Mouse (Mus musculus) lung, embryonic 15.5 days (tissue): ENCODE data around the gene Bcl11b. TPM values are rescaled to one million over a fixed set of nuclear protein-coding genes. Genes with fewer than 3 reads are reported as not detected.

Experiments
- ATAC-seq: fragments of 200-750 bp; cut with Nextera tagmentation; 2 replicates; pipeline ENCODE4 v1.8.0; 2017; ENCODE audit warnings: moderate number of reproducible peaks, borderline replicate concordance; ENCODE audit not compliant: low FRiP score, low TSS enrichment; ENCODE audit errors: extremely low read depth
- H3K27ac ChIP-seq: fragments of 300-500 bp; sonication (generic); 2 replicates; pipeline ENCODE4 v1.5.1; 2015; ENCODE audit warnings: moderate library complexity, mild to moderate bottlenecking, inconsistent platforms
- H3K27me3 ChIP-seq: fragments of 300-500 bp; sonication (generic); 2 replicates; pipeline ENCODE4 v1.6.1; 2015; ENCODE audit warnings: inconsistent platforms
- H3K36me3 ChIP-seq: fragments of 300-500 bp; sonication (generic); 2 replicates; pipeline ENCODE4 v1.6.1; 2015; ENCODE audit warnings: inconsistent platforms
- H3K4me1 ChIP-seq: fragments of 300-500 bp; sonication (generic); 2 replicates; pipeline ENCODE4 v1.6.1; 2015; ENCODE audit warnings: inconsistent platforms
- H3K4me2 ChIP-seq: fragments of 300-500 bp; sonication (generic); 2 replicates; pipeline ENCODE4 v1.6.1; 2015; ENCODE audit warnings: inconsistent platforms, mild to moderate bottlenecking, moderate library complexity
- H3K4me3 ChIP-seq: fragments of 300-500 bp; sonication (generic); 2 replicates; pipeline ENCODE4 v1.5.1; 2015; ENCODE audit warnings: mild to moderate bottlenecking, inconsistent platforms
- H3K9ac ChIP-seq: fragments of 300-500 bp; sonication (generic); 2 replicates; pipeline ENCODE4 v1.6.1; 2015; ENCODE audit warnings: inconsistent platforms
- H3K9me3 ChIP-seq: fragments of 300-500 bp; sonication (generic); 2 replicates; pipeline ENCODE4 v1.6.1; 2016; ENCODE audit warnings: inconsistent platforms
- WGBS: fragments of 180-500 bp; shearing (Covaris S2); methylation state at CpG from one replicate; pipeline ENCODE4 v1.1.7; 2015; 5-methylcytosine and 5-hydroxymethylcytosine counted together
- polyA plus RNA-seq: library from polyadenylated mRNA; unstranded; fragments of >200 nt; fragmentation: Nextera tagmentation; extraction: Ambion mirVana; gene quantifications from 2 replicates; pipeline ENCODE4 v1.2.1, GENCODE M21; 2015

Gene Bcl11b
- polyA plus RNA-seq, 1 experiment from 2014 or later: 5.2 TPM

GRCm38 (mm10) chr12:107916008-107916407 is 87.4 kb downstream of the Bcl11b start:
- H3K4me1 ChIP-seq: 0 out of 2 replicates have a peak, but pooled peaks cover 7% of the 10 kb centered on the region
- WGBS: 95% methylated on average over 39 of the region's 39 CpGs
- H3K9me3 ChIP-seq: peaks cover 6% of the 10 kb centered on the region; the same call in 1 of the 2 replicates
- H3K36me3 ChIP-seq: peaks cover 21% of the 10 kb centered on the region
- no peak overlapping the region for H3K4me2 ChIP-seq
- H3K27ac ChIP-seq: no peak overlapping the region
- no peak overlapping the region for H3K4me3 ChIP-seq
- ATAC-seq: no peak
- no peaks in the 10 kb centered on the region for H3K27me3 ChIP-seq
- no peak overlapping the region for H3K9ac ChIP-seq

GRCm38 (mm10) chr12:107915396-107915795 is 88.0 kb downstream of the Bcl11b start:
- H3K27me3 ChIP-seq: no peaks in the 10 kb centered on the region
- 93% methylated on average over 32 of the region's 32 CpGs for WGBS
- no peak for ATAC-seq

GRCm38 (mm10) chr12:107908826-107909225 is 94.6 kb downstream of the Bcl11b start:
- WGBS: 83% methylated on average over 11 of the region's 11 CpGs
- Histone ChIP-seq H3K9ac (no peak overlapping the region), H3K4me2 (no peak overlapping the region), H3K9me3 (no peaks in the 10 kb centered on the region), H3K36me3 (no peaks in the 10 kb centered on the region), H3K27me3 (no peaks in the 10 kb centered on the region), H3K4me1 (no peaks in the 10 kb centered on the region), H3K4me3 (no peak overlapping the region), H3K27ac (no peak overlapping the region)
- no peak for ATAC-seq

More at GRCm38 (mm10) chr12:107915396-107915795, 88.0 kb downstream of the Bcl11b start:
- Histone ChIP-seq H3K4me2 (no peak overlapping the region), H3K4me1 (0 out of 2 replicates have a peak, but pooled peaks cover 2% of the 10 kb centered on the region), H3K9ac (no peak overlapping the region), H3K27ac (no peak overlapping the region), H3K4me3 (no peak overlapping the region), H3K36me3 (peaks cover 21% of the 10 kb centered on the region), H3K9me3 (peaks cover 6% of the 10 kb centered on the region; the same call in 1 of the 2 replicates)

GRCm38 (mm10) chr12:107905333-107905732 is 98.1 kb downstream of the Bcl11b start:
- H3K4me3 ChIP-seq: no peak overlapping the region
- no peak overlapping the region for H3K4me2 ChIP-seq
- no peak overlapping the region for H3K27ac ChIP-seq
- ATAC-seq: no peak
- H3K4me1 ChIP-seq: no peaks in the 10 kb centered on the region
- H3K9ac ChIP-seq: no peak overlapping the region
- H3K36me3 ChIP-seq: no peaks in the 10 kb centered on the region
- WGBS: 91% methylated on average over 3 of the region's 3 CpGs
- H3K27me3 ChIP-seq: no peaks in the 10 kb centered on the region
- H3K9me3 ChIP-seq: no peaks in the 10 kb centered on the region

- 81% methylated on average over 11 of the region's 11 CpGs for WGBS
- no peak overlapping the region for H3K27ac ChIP-seq
- no peaks in the 10 kb centered on the region for H3K9me3 ChIP-seq
- no peak overlapping the region for H3K4me2 ChIP-seq
- H3K4me1 ChIP-seq: no peaks in the 10 kb centered on the region
- H3K27me3 ChIP-seq: no peaks in the 10 kb centered on the region
- H3K4me3 ChIP-seq: no peak overlapping the region
- H3K36me3 ChIP-seq: no peaks in the 10 kb centered on the region
- H3K9ac ChIP-seq: no peak overlapping the region
- no peak for ATAC-seq
These were observed 98.9 kb downstream of the Bcl11b start for GRCm38 (mm10) chr12:107904457-107904856.

- Histone ChIP-seq H3K4me1 (no peaks in the 10 kb centered on the region), H3K9ac (no peak overlapping the region), H3K4me3 (no peak overlapping the region), H3K36me3 (no peaks in the 10 kb centered on the region), H3K4me2 (no peak overlapping the region), H3K9me3 (no peaks in the 10 kb centered on the region), H3K27ac (no peak overlapping the region), H3K27me3 (no peaks in the 10 kb centered on the region)
- 51% methylated on average over 9 of the region's 9 CpGs for WGBS
- ATAC-seq: no peak
These were observed 99.5 kb downstream of the Bcl11b start for GRCm38 (mm10) chr12:107903949-107904348.

GRCm38 (mm10) chr12:107891449-107891848 is 112.0 kb downstream of the Bcl11b start:
- no peaks in the 10 kb centered on the region for H3K27me3 ChIP-seq
- H3K9ac ChIP-seq: no peak overlapping the region
- no peaks in the 10 kb centered on the region for H3K4me1 ChIP-seq
- ATAC-seq: no peak
- no peaks in the 10 kb centered on the region for H3K9me3 ChIP-seq
- no peaks in the 10 kb centered on the region for H3K36me3 ChIP-seq
- WGBS: 85% methylated on average over 3 of the region's 3 CpGs
- no peak overlapping the region for H3K27ac ChIP-seq
- no peak overlapping the region for H3K4me3 ChIP-seq
- H3K4me2 ChIP-seq: no peak overlapping the region

- no peak overlapping the region for H3K4me3 ChIP-seq
- no peaks in the 10 kb centered on the region for H3K4me1 ChIP-seq
- H3K27ac ChIP-seq: no peak overlapping the region
- H3K9me3 ChIP-seq: no peaks in the 10 kb centered on the region
- H3K4me2 ChIP-seq: no peak overlapping the region
- H3K9ac ChIP-seq: no peak overlapping the region
- WGBS: 78% methylated on average over 7 of the region's 7 CpGs
- no peaks in the 10 kb centered on the region for H3K36me3 ChIP-seq
- no peak for ATAC-seq
- H3K27me3 ChIP-seq: no peaks in the 10 kb centered on the region
These were observed 113.1 kb downstream of the Bcl11b start for GRCm38 (mm10) chr12:107890326-107890725.

GRCm38 (mm10) chr12:107889841-107890240 is 113.6 kb downstream of the Bcl11b start:
- H3K4me3 ChIP-seq: no peak overlapping the region

GRCm38 (mm10) chr12:107888646-107889045 is 114.8 kb downstream of the Bcl11b start:
- no peak overlapping the region for H3K9ac ChIP-seq
- no peaks in the 10 kb centered on the region for H3K4me1 ChIP-seq
- no peaks in the 10 kb centered on the region for H3K36me3 ChIP-seq
- H3K4me3 ChIP-seq: no peak overlapping the region
- no peak for ATAC-seq
- no peak overlapping the region for H3K27ac ChIP-seq
- WGBS: 44% methylated on average over 5 of the region's 5 CpGs
- H3K4me2 ChIP-seq: no peak overlapping the region
- H3K9me3 ChIP-seq: no peaks in the 10 kb centered on the region
- H3K27me3 ChIP-seq: no peaks in the 10 kb centered on the region

More at GRCm38 (mm10) chr12:107889841-107890240, 113.6 kb downstream of the Bcl11b start:
- H3K36me3 ChIP-seq: no peaks in the 10 kb centered on the region
- WGBS: 54% methylated on average over 10 of the region's 10 CpGs
- H3K4me2 ChIP-seq: no peak overlapping the region
- no peaks in the 10 kb centered on the region for H3K27me3 ChIP-seq
- no peak for ATAC-seq
- H3K9me3 ChIP-seq: no peaks in the 10 kb centered on the region
- H3K9ac ChIP-seq: no peak overlapping the region
- H3K27ac ChIP-seq: no peak overlapping the region
- H3K4me1 ChIP-seq: no peaks in the 10 kb centered on the region

- Histone ChIP-seq H3K4me3 (no peak overlapping the region), H3K4me1 (no peaks in the 10 kb centered on the region), H3K27me3 (no peaks in the 10 kb centered on the region), H3K9me3 (no peaks in the 10 kb centered on the region), H3K9ac (no peak overlapping the region), H3K36me3 (no peaks in the 10 kb centered on the region), H3K27ac (no peak overlapping the region), H3K4me2 (no peak overlapping the region)
- no peak for ATAC-seq
- 76% methylated on average over 5 of the region's 5 CpGs for WGBS
These were observed 115.4 kb downstream of the Bcl11b start for GRCm38 (mm10) chr12:107888049-107888448.

- ATAC-seq: no peak
- H3K36me3 ChIP-seq: no peaks in the 10 kb centered on the region
- no peak overlapping the region for H3K27ac ChIP-seq
- H3K27me3 ChIP-seq: no peaks in the 10 kb centered on the region
- 60% methylated on average over 6 of the region's 6 CpGs for WGBS
- no peak overlapping the region for H3K9ac ChIP-seq
- no peak overlapping the region for H3K4me2 ChIP-seq
- no peak overlapping the region for H3K4me3 ChIP-seq
- H3K9me3 ChIP-seq: no peaks in the 10 kb centered on the region
- H3K4me1 ChIP-seq: no peaks in the 10 kb centered on the region
These were observed 115.8 kb downstream of the Bcl11b start for GRCm38 (mm10) chr12:107887621-107888020.
